Mouse (Mus musculus) embryo, embryonic 10.5 days (tissue): ENCODE measurements around the gene Wnt5b.

Experiments
- DNase-seq: peaks from one replicate; pipeline ENCODE4 v3.0.0-alpha.2; 2015; ENCODE audit warnings: low spot score

Gene Wnt5b

GRCm38 (mm10) chr6:119543803-119544517 lies at the start of gene Wnt5b:
Wnt5b (minus strand) TSS chr6:119544347.
- peak; percentile 35 for DNase-seq

- no peak for DNase-seq
These were observed 46.7 kb upstream of the Wnt5b start for GRCm38 (mm10) chr6:119590872-119591271.

DNA sequence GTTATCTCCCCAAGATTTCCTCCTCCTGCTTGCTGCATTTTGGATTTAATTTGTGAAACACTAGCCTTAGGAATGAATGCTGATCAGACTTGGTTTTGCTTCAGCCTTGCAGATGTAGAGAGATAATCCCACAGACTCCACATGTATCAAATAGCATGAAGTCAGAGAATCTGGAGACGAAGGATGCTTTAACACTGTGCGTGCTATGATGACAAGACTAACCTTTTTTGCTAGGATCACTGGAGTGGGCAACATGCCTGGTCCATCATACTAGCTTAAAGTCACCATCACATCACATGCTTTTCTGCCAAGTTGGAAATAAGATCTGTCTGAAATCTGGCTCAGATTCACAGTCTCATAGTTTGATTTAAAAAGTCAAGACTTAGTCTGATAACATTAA lies 43.8 kb upstream of the Wnt5b start:
- no peak for DNase-seq

DNA sequence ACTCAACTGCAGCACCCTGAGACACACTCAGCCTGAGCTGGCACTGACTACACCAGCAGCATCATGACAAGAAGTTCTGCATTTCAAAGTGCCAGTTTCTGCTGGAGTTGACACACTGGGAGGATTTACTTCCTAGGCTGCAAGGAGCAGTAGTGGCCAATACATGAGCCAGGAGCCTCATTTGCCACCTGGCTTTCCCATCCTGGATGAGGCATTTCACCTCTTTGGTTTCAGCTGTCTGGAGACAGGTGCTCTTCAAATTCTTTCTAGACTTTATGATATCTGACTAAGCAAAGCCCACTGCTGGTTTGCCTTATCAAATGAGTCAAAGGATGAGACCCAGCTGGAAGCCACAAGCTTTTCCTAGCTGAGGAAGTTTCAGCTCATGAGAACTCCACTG lies 43.3 kb upstream of the Wnt5b start:
- no peak for DNase-seq

DNA sequence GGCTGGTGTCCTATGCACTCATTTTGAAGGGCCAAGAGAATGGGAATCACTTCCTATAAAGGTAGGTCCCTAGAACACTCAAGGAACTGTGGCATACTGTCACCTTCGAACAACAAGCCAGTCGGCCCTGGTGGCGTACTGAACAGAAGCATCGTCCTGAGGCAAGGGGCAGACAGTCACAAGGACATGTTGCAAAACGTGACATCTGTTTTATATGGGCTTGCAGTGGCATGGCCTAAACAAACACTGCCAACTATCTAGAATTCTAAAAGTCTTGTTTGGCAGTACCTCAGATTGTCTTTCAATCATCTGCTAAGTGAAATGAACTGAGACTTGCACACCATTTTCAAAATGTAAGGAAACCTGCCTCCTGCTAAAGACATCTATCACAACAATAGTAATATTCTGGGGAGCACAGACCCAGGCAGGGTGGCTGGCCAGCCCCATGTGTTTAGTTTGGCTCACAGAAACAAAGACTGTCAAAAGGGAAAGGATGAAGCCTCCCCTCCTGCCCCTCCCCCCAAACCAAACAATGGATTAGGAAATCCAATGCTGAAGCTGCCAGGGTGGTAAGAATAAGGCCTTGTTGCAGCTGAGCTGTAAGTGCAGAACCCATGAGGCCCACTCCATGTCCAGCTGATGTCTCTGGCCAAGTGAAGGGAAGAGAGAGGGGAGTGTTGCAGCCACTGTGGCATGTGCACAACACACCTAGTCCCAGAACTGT lies 41.7 kb upstream of the Wnt5b start:
- DNase-seq: peak; percentile 71

DNA sequence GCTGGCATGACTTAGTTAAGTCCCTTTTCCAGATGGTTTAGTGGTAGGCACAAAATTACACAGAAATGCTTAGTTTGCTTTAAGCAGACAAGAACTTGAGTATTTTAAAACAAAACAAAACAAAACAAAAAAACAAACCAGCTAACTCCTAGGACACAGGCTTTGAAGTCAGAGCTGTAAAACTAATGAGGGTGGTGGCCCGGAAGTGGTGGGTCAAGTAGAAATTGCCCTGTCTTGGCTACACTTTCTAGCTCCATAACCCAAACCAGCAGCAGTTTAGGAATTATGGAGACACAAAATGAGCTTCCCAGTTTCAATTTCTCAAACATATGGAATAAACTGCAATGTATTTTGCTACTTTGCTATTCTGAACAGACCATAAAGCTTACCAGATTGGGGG lies 39.9 kb upstream of the Wnt5b start:
- DNase-seq: peak; percentile 29

DNA sequence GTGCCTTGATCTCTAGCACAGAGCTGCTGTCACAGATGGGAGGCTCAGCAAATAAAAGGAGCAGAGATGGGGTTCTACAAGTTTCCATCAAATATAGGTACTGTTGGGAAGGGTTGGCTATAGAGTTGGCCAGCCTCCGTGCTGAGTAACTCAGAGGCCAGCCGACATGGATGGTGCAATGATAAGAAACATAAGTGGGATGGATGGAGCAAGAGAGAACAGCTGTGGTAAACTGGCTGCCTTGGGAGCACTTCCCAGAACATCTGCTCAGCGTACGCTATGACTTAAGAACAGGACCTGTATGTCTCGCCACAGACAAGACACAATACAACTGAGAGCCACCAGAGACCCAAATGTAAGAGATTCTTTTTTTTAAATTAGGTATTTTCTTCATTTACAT lies 39.0 kb upstream of the Wnt5b start:
- DNase-seq: no peak

- DNase-seq: no peak
These were observed 32.6 kb upstream of the Wnt5b start for GRCm38 (mm10) chr6:119576706-119577105.

- DNase-seq: no peak
These were observed 31.2 kb upstream of the Wnt5b start for GRCm38 (mm10) chr6:119575331-119575730.

GRCm38 (mm10) chr6:119572296-119572695 lies 28.1 kb upstream of the Wnt5b start:
- DNase-seq: no peak

DNA sequence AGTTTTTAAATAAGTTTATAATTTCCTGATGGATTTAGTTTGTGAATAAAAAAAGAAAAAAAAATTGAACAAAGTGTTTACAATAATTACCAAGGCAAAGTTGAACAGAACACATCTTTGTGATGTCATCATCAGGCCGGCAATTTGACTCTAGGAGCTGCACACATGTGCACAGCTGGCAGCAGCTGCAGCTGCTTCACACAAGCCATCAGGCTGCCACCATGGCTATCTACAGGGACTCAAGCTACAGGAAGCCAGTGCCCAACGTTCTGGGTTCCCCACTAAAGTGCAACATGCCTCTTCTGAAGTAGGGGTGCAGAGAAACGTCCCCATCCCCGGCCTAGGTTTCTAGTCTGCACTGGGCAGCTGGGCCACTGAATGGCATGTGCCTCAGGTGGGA lies 26.6 kb upstream of the Wnt5b start:
- no peak for DNase-seq

GRCm38 (mm10) chr6:119568339-119568738 lies 24.2 kb upstream of the Wnt5b start:
- DNase-seq: no peak

GRCm38 (mm10) chr6:119565451-119566379 lies 21.6 kb upstream of the Wnt5b start:
- DNase-seq: no peak

- no peak for DNase-seq
These were observed 18.4 kb upstream of the Wnt5b start for GRCm38 (mm10) chr6:119562558-119562957.

GRCm38 (mm10) chr6:119558855-119559254 lies 14.7 kb upstream of the Wnt5b start:
- no peak for DNase-seq

DNA sequence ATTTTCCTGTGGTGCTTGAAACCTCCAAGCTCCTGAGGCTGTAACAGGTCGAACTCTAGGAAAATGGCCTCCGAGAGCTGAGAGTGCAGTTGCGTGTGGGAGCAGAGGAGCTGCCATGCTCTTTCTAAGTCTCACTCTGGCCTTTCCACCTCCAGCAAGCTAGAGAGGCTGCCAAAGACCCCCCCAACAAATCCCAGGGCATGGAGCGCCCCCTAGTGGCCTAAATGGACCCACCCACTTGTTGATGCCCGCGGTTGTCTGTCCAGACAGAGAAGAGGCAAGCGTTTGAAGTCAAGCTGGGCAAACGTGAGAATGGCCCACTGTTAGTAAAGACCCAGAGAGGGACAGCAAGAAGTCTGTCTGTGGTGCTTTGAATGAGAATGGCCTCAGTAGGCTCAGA lies 10.3 kb upstream of the Wnt5b start:
- no peak for DNase-seq

DNA sequence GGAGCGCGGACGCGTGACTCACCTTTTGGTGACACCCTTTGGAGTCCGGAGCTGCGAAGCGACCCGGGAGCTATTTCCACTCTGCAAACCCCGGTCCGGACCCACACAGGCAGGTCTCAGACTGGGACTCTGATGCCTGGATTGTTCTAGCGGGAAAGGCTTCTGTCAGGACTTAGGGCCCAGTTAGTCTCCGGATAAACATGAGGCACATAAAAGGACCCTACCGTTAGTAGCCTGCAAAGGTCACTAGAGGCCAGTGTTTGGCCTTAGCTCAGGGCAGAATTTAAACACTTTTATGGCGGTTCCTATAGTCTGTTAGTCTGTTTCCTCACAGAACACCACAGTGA lies 344 bp upstream of the Wnt5b start:
- DNase-seq: peak; percentile 79

DNA sequence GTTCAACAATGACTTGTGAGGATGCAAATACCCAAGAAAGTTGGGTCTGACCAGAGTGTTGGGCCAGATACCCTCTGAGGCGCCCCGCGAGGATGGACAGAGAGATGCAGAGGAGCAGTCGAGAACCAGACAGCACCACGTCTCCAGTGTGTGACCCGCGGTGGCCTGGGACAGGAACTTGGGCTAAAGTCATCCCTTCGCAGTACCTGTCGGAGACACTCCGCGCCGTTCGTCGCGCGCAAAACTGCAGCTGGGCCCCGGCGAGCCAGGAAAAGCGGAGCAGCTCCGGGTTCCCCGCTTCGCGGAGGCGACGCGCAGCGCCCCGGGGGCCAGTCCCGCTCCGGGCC lies 718 bp downstream of the Wnt5b start:
- peak; percentile 74 for DNase-seq

DNA sequence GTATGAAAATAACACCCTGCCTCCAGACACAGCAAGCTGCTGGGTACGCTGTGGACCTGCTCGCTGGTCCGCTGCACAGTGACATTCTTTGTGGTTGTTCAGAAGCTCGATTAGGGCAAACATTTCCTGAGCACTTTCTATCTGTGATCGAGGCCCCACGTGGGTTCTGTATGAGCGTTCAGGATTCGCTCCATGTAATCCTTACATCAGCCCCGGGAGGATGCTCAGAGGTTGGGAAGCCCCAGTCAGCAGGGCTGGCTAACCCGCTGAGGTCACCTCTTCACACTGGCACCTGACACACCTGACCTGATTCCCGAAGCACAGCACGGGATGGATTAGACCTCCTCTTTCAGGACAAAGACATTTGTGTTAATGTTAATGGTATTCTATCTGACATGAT lies 8.3 kb downstream of the Wnt5b start:
- DNase-seq: no peak

DNA sequence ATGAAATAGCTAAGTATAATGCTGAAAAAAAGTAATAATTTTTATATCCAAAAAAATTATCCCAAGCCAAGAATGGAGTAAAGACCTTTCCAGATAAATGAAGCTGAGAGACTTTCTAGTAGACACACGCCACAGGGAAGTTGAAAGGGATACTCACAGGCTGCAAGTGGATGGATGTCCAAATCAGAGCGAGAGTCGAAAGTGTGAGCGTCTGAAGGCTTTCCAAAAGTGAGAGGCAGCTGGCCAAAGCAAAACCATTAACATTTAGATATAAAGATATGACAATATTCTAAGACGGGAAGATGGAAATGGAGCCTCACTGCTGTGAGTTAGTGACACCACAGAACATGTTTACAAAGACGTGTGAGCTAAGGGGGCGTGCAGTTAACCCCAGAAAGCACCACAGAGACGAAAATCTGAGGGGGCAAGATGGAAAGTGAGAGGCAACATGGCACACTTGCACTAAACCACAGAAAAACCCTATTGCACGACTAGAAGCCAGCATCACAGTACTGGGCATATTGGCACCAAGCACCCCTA lies 10.9 kb downstream of the Wnt5b start:
- no peak for DNase-seq

- DNase-seq: no peak
These were observed 14.5 kb downstream of the Wnt5b start for GRCm38 (mm10) chr6:119529659-119530058.

DNA sequence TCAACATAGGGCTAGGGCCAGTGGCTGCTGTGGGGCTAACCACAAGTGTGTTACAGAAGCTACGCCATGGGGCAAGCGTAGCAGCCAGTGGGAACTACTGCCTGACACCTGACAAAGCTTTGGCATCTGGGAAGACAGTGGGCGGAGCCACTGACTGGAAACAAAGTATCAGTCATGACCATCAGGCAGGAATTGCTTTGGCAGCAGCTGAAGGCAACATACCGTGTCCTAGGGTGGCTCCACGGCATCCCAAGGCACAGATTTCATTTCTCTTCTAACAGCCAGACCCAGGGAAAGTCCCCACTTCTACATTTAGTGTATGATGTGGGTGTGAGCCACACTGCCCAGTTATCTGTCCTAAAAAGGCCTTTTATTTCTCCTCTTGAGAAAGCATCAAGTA lies 17.6 kb downstream of the Wnt5b start:
- DNase-seq: no peak
